In genomic region chr19:44074986-44075385, GRCm38 (mm10) we compare ENCODE assay signal across 28 mouse cellular contexts. TPM values are rescaled to one million over a fixed set of nuclear protein-coding genes. Genes with fewer than 3 reads are reported as not detected.
"Had no signal": no experiment of that assay in that cellular context is flagged by ENCODE, and none has a peak within 500 bp of the region (broad histone marks: within the 10 kb centered on the region; RNA-seq: fewer than 3 reads in every experiment).

No protein-coding gene starts in this region.

- H3K4me3 ChIP-seq: heart, adult 2 months; heart, embryonic 13.5 days; heart, embryonic 15.5 days; hindbrain, embryonic 10.5 days; hindbrain, embryonic 12.5 days; intestine, embryonic 15.5 days; layer of hippocampus, adult 2 months; left cerebral cortex, adult 2 months; limb, embryonic 12.5 days; limb, embryonic 15.5 days; liver, embryonic 12.5 days had no signal

- DNase-seq: gastrocnemius, postnatal 25 days; heart, adult 2 months; heart, postnatal 14 days; heart, postnatal 36 days; kidney, adult 18-20 months; kidney, adult 8-10 months; kidney, postnatal 10 days; kidney, postnatal 25 days; kidney, postnatal 4 days; left cerebral cortex, postnatal 4 days had no signal

- H3K4me1 ChIP-seq: intestine, embryonic 15.5 days had no signal

- H3K27ac ChIP-seq: heart, adult 2 months; heart, embryonic 13.5 days; heart, embryonic 15.5 days; hindbrain, embryonic 10.5 days; hindbrain, embryonic 12.5 days; hindbrain, embryonic 14.5 days; intestine, embryonic 15.5 days; layer of hippocampus, adult 2 months; left cerebral cortex, adult 2 months; limb, embryonic 12.5 days; limb, embryonic 15.5 days; liver, embryonic 12.5 days; liver, embryonic 14.5 days had no signal

- H3K27me3 ChIP-seq: heart, embryonic 13.5 days; heart, embryonic 15.5 days; hindbrain, embryonic 12.5 days; intestine, embryonic 15.5 days; limb, embryonic 12.5 days; limb, embryonic 15.5 days; liver, embryonic 12.5 days had no signal

- H3K9ac ChIP-seq: heart, embryonic 13.5 days; heart, embryonic 15.5 days; hindbrain, embryonic 12.5 days; hindbrain, embryonic 14.5 days; intestine, embryonic 15.5 days; limb, embryonic 12.5 days; limb, embryonic 15.5 days; liver, embryonic 12.5 days; liver, embryonic 14.5 days had no signal

- H3K9me3 ChIP-seq: heart, embryonic 13.5 days; heart, embryonic 15.5 days; hindbrain, embryonic 10.5 days; hindbrain, embryonic 12.5 days; intestine, embryonic 15.5 days; limb, embryonic 12.5 days; limb, embryonic 15.5 days; liver, embryonic 12.5 days had no signal

RNA-seq across cellular contexts. Expression of gene Cyp2c23, which starts 46.0 kb away (rescaled TPM):
- total RNA-seq: gastrocnemius, postnatal 25 days; granulocyte monocyte progenitor cell, adult 5-6 weeks; heart, adult 2 months; layer of hippocampus, adult 2 months; layer of hippocampus, postnatal 10 days; layer of hippocampus, postnatal 25 days; left cerebral cortex, postnatal 4 days had no signal
- polyA plus RNA-seq: heart, adult 2 months; heart, embryonic 15.5 days; heart, postnatal 0 days; hindbrain, embryonic 10.5 days; hindbrain, embryonic 12.5 days; hindbrain, embryonic 14.5 days; hindbrain, embryonic 16.5 days; inflammation-experienced regulatory T-cells, adult 6 months had no signal
